ENCODE assay signal across 8 mouse cellular contexts in genomic region chr19:46135297-46135696, GRCm38 (mm10). TPM values are rescaled to one million over a fixed set of nuclear protein-coding genes. Genes with fewer than 3 reads are reported as not detected.
A peak's percentile ranks its signal among the peaks of the same experiment; 100 is the strongest.
DNase-seq lines count a peak whose midpoint lies in the region; ATAC-seq lines count a peak whose summit lies in the region.

No protein-coding gene starts in this region.

- H3K9me3 ChIP-seq in hindbrain, embryonic 14.5 days (ENCODE audit: control insufficient read depth, low read length) = no peaks in the 10 kb centered on the region

- 2% methylated on average over 12 of the region's 12 CpGs for WGBS in hindbrain, embryonic 14.5 days

- no peak overlapping the region for H3K27ac ChIP-seq in hindbrain, embryonic 14.5 days

- peaks cover 84% of the 10 kb centered on the region for H3K27me3 ChIP-seq in hindbrain, embryonic 14.5 days (ENCODE audit: control insufficient read depth, insufficient read depth, low read length)

- H3K4me2 ChIP-seq in hindbrain, embryonic 14.5 days (replicated peaks) = peak overlapping the region; percentile 95

- peak; percentile 97 for DNase-seq in NIH3T3 (ENCODE audit: low read depth)
- peak; percentile 95 to 97 for DNase-seq in cerebellum, postnatal 25 days
- DNase-seq in frontal cortex, postnatal 25 days (ENCODE audit: low spot score in 2 of 2) = peak; percentile 93
- peak; percentile 96 for DNase-seq in hindbrain, embryonic 14.5 days (ENCODE audit: low spot score)
- peak; percentile 90 to 98 for DNase-seq in layer of hippocampus, postnatal 25 days (ENCODE audit: extremely low spot score in 1 of 2, low spot score in 1 of 2)
- DNase-seq in lung, postnatal 14 days = peak; percentile 95
- peak; percentile 61 for DNase-seq in retina, adult 2 months (ENCODE audit: low read depth, low spot score)
- peak; percentile 87 for DNase-seq in thymus, postnatal 25 days

- H3K4me3 ChIP-seq in hindbrain, embryonic 14.5 days (replicated peaks; ENCODE audit: low read length) = peak overlapping the region; percentile 48

- peak; percentile 76; the same call in 1 of the 2 replicates for ATAC-seq in hindbrain, embryonic 14.5 days (ENCODE audit: low FRiP score)

- peak overlapping the region; percentile 65 for H3K9ac ChIP-seq in hindbrain, embryonic 14.5 days

- no peaks in the 10 kb centered on the region for H3K36me3 ChIP-seq in hindbrain, embryonic 14.5 days (replicated peaks; ENCODE audit: control insufficient read depth, insufficient read depth)

- H3K4me1 ChIP-seq in hindbrain, embryonic 14.5 days (replicated peaks; ENCODE audit: control insufficient read depth, insufficient read depth, low read length) = peaks cover 15% of the 10 kb centered on the region

RNA-seq across cellular contexts. Expression of gene Elovl3, which starts 3.6 kb away (rescaled TPM):
- polyA plus RNA-seq in hindbrain, embryonic 14.5 days (2014; fragmentation: Nextera tagmentation; extraction: Ambion mirVana) = not detected in 2 replicates
- not detected for total RNA-seq in layer of hippocampus, postnatal 25 days (2021)

RNA-seq across cellular contexts. Expression of gene Pitx3, which starts 12.8 kb away (rescaled TPM):
- polyA plus RNA-seq in hindbrain, embryonic 14.5 days (2014; fragmentation: Nextera tagmentation; extraction: Ambion mirVana) = not detected in 2 replicates
- total RNA-seq in layer of hippocampus, postnatal 25 days (2021) = not detected

RNA-seq across cellular contexts. Expression of gene Gbf1, which starts 17.0 kb away (rescaled TPM):
- 64.5 and 68.3 TPM in 2 replicates for polyA plus RNA-seq in hindbrain, embryonic 14.5 days (2014; fragmentation: Nextera tagmentation; extraction: Ambion mirVana)
- 10 to 100 TPM; 93.3 to 97.6 TPM for total RNA-seq in layer of hippocampus, postnatal 25 days (2021)

RNA-seq across cellular contexts. Expression of gene Nolc1, which starts 59.6 kb away (rescaled TPM):
- polyA plus RNA-seq in hindbrain, embryonic 14.5 days (2014; fragmentation: Nextera tagmentation; extraction: Ambion mirVana) = 58.1 and 63.2 TPM in 2 replicates
- 10 to 100 TPM; 44.7 to 48.4 TPM for total RNA-seq in layer of hippocampus, postnatal 25 days (2021)
